Mouse (Mus musculus) myocyte (in vitro differentiated cells): ENCODE measurements at regions not wholly inside any gene's neighbourhood (a gene's known extent, or its start where the extent isn't known, plus 50 kb on each side); places are given as distances from the start of the nearest gene placed in this dataset.

Experiments used
- H3K27me3 ChIP-seq: one replicate; pipeline ENCODE4 v1.6.1; 2011; ENCODE audit not compliant: control insufficient read depth, insufficient read depth, insufficient read length
- H3K36me3 ChIP-seq: one replicate; pipeline ENCODE4 v1.6.1; 2011; ENCODE audit not compliant: control insufficient read depth, insufficient read depth
- H3K4me2 ChIP-seq: one replicate; pipeline ENCODE4 v1.6.1; 2011; ENCODE audit warnings: low read depth, control low read depth
- H3K4me3 ChIP-seq: one replicate; pipeline ENCODE4 v1.5.1; 2011; ENCODE audit warnings: mild to moderate bottlenecking, control low read depth, moderate library complexity
- H3K79me2 ChIP-seq: one replicate; pipeline ENCODE4 v1.6.1; 2011; ENCODE audit not compliant: control insufficient read depth, insufficient read depth
- H3ac ChIP-seq: one replicate; pipeline ENCODE4 v1.6.1; 2011; ENCODE audit not compliant: control insufficient read depth, insufficient read length
- CEBPB ChIP-seq: IDR thresholded peaks from 2 replicates; pipeline ENCODE4 v1.6.1; 2011; ENCODE audit warnings: mild to moderate bottlenecking, moderate library complexity; ENCODE audit not compliant: poor library complexity, insufficient read depth, severe bottlenecking
- E2F4 ChIP-seq: IDR thresholded peaks from one replicate; pipeline ENCODE4 v1.6.1; 2011; ENCODE audit warnings: mild to moderate bottlenecking, control low read depth, moderate library complexity; ENCODE audit not compliant: insufficient read depth
- MAX ChIP-seq: IDR thresholded peaks from one replicate; pipeline ENCODE4 v1.6.1; 2011; ENCODE audit warnings: low read depth, mild to moderate bottlenecking, control low read depth
- MYOD1 ChIP-seq, 3 experiments: IDR thresholded peaks; one replicate each; pipeline ENCODE4 v1.6.1; 2011; ENCODE audit warnings: control low read depth in 2 of 3, low read depth in 2 of 3, mild to moderate bottlenecking in 2 of 3, moderate library complexity in 1 of 3; ENCODE audit not compliant: insufficient read length in 2 of 3, control insufficient read depth in 1 of 3
- MYOG ChIP-seq, 3 experiments: IDR thresholded peaks; one replicate each; pipeline ENCODE4 v1.6.1; 2011; ENCODE audit warnings: control low read depth in 2 of 3, low read depth in 2 of 3, mild to moderate bottlenecking in 2 of 3; ENCODE audit not compliant: insufficient read length in 2 of 3, control insufficient read depth in 1 of 3, insufficient read depth in 1 of 3
- POLR2A ChIP-seq: IDR thresholded peaks from one replicate; pipeline ENCODE4 v1.6.1; 2011; ENCODE audit warnings: low read depth, mild to moderate bottlenecking, control low read depth, moderate library complexity; ENCODE audit not compliant: insufficient read length
- POLR2AphosphoS2 ChIP-seq: IDR thresholded peaks from one replicate; pipeline ENCODE4 v1.6.1; 2011; ENCODE audit warnings: low read depth, control low read depth; ENCODE audit not compliant: insufficient read length
- REST ChIP-seq: IDR thresholded peaks from one replicate; pipeline ENCODE4 v1.6.1; 2011; ENCODE audit warnings: mild to moderate bottlenecking, control low read depth, moderate library complexity; ENCODE audit not compliant: insufficient read depth, insufficient read length
- SRF ChIP-seq: IDR thresholded peaks from one replicate; pipeline ENCODE4 v1.6.1; 2011; ENCODE audit warnings: low read depth; ENCODE audit not compliant: control insufficient read depth, insufficient read length
- TCF12 ChIP-seq: IDR thresholded peaks from one replicate; pipeline ENCODE4 v1.6.1; 2011; ENCODE audit warnings: mild to moderate bottlenecking, control low read depth; ENCODE audit not compliant: poor library complexity, insufficient read depth, severe bottlenecking
- TCF3 ChIP-seq: IDR thresholded peaks from one replicate; pipeline ENCODE4 v1.6.1; 2011; ENCODE audit warnings: low read depth, control low read depth; ENCODE audit not compliant: insufficient read length
- USF1 ChIP-seq: IDR thresholded peaks from one replicate; pipeline ENCODE4 v1.6.1; 2011; ENCODE audit warnings: low read depth, mild to moderate bottlenecking, control low read depth, moderate library complexity

GRCm38 (mm10) chr16:75487915-75488314 is 97.9 kb downstream of the Lipi start:
- H3K36me3 ChIP-seq: no peaks in the 10 kb centered on the region
- H3K4me2 ChIP-seq: no peak overlapping the region
- TF ChIP-seq MYOG (IDR thresholded peaks at IDR 0.05; ENCODE audit: control insufficient read depth in 1 of 3, insufficient read depth in 1 of 3, insufficient read length in 2 of 3, low read depth in 2 of 3): no peak
- no peak for TF ChIP-seq E2F4
- TF ChIP-seq CEBPB: no peak
- no peak for TF ChIP-seq TCF3
- no peak for TF ChIP-seq POLR2A
- TF ChIP-seq MAX: no peak
- no peak for TF ChIP-seq REST
- no peak for TF ChIP-seq USF1
- no peak for TF ChIP-seq POLR2AphosphoS2
- TF ChIP-seq MYOD1 (IDR thresholded peaks at IDR 0.05; ENCODE audit: control insufficient read depth in 1 of 3, insufficient read length in 2 of 3, low read depth in 2 of 3): no peak
- TF ChIP-seq TCF12: no peak
- TF ChIP-seq SRF: no peak
- H3K27me3 ChIP-seq: no peaks in the 10 kb centered on the region
- H3K79me2 ChIP-seq: no peaks in the 10 kb centered on the region
- no peak overlapping the region for H3K4me3 ChIP-seq
- H3ac ChIP-seq: no peak overlapping the region

GRCm38 (mm10) chr16:75483878-75484277 is 102.0 kb downstream of the Lipi start:
- Histone ChIP-seq H3K79me2 (no peaks in the 10 kb centered on the region), H3K4me3 (no peak overlapping the region), H3K4me2 (no peak overlapping the region), H3K36me3 (no peaks in the 10 kb centered on the region), H3K27me3 (no peaks in the 10 kb centered on the region), H3ac (no peak overlapping the region)
- TF ChIP-seq REST (no peak), MYOG (IDR thresholded peaks at IDR 0.05; ENCODE audit: control insufficient read depth in 1 of 3, insufficient read depth in 1 of 3, insufficient read length in 2 of 3, low read depth in 2 of 3) (no peak), MYOD1 (IDR thresholded peaks at IDR 0.05; ENCODE audit: control insufficient read depth in 1 of 3, insufficient read length in 2 of 3, low read depth in 2 of 3) (no peak), USF1 (no peak), POLR2A (no peak), SRF (no peak), E2F4 (no peak), POLR2AphosphoS2 (no peak), MAX (no peak), TCF3 (no peak), TCF12 (no peak), CEBPB (no peak)

- H3K4me2 ChIP-seq: no peak overlapping the region
- H3ac ChIP-seq: no peak overlapping the region
- H3K27me3 ChIP-seq: no peaks in the 10 kb centered on the region
- H3K36me3 ChIP-seq: no peaks in the 10 kb centered on the region
- TF ChIP-seq TCF12 (no peak), SRF (no peak), MYOG (IDR thresholded peaks at IDR 0.05; ENCODE audit: control insufficient read depth in 1 of 3, insufficient read depth in 1 of 3, insufficient read length in 2 of 3, low read depth in 2 of 3) (no peak), POLR2AphosphoS2 (no peak), REST (no peak), E2F4 (no peak)
- no peak overlapping the region for H3K4me3 ChIP-seq
- H3K79me2 ChIP-seq: no peaks in the 10 kb centered on the region
Observed at GRCm38 (mm10) chr16:75465420-75465975, 120.4 kb downstream of the Lipi start.

GRCm38 (mm10) chr16:75462136-75462535 is 123.7 kb downstream of the Lipi start:
- no peak overlapping the region for H3ac ChIP-seq
- no peaks in the 10 kb centered on the region for H3K27me3 ChIP-seq
- no peaks in the 10 kb centered on the region for H3K79me2 ChIP-seq
- H3K4me2 ChIP-seq: no peak overlapping the region
- no peak overlapping the region for H3K4me3 ChIP-seq
- no peaks in the 10 kb centered on the region for H3K36me3 ChIP-seq
- TF ChIP-seq USF1 (no peak), REST (no peak), MYOG (IDR thresholded peaks at IDR 0.05; ENCODE audit: control insufficient read depth in 1 of 3, insufficient read depth in 1 of 3, insufficient read length in 2 of 3, low read depth in 2 of 3) (no peak), CEBPB (no peak), POLR2AphosphoS2 (no peak), MYOD1 (IDR thresholded peaks at IDR 0.05; ENCODE audit: control insufficient read depth in 1 of 3, insufficient read length in 2 of 3, low read depth in 2 of 3) (no peak), TCF3 (no peak), SRF (no peak), TCF12 (no peak), MAX (no peak), POLR2A (no peak), E2F4 (no peak)
